In the genomic region with DNA sequence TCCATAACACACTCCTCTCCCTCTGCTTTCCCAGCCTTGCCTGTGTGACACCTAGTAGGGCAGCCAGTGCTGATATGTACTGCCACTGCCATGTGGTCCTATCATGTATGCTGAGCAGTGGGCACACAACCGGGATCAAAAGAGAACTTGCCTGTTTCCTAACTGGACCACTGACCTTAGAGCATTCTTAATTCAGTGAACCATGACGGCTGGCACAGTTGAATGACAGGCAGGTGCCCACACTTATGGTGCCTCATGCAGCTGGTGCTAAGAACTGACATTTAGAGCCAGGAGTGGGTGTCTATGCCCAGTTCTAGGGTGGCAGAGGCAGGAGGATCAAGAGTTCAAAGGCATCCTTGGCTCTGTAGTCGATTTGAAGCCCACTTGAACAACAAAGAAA, we compare ENCODE assay signal across 22 mouse cellular contexts.
"Had no signal": no experiment of that assay in that cellular context is flagged by ENCODE, and none has a peak within 500 bp of the region (broad histone marks: within the 10 kb centered on the region; RNA-seq: fewer than 3 reads in every experiment).

No protein-coding gene starts in this region.

- H3K4me3 ChIP-seq: limb, embryonic 12.5 days; limb, embryonic 15.5 days; liver, embryonic 12.5 days; liver, embryonic 15.5 days; midbrain, embryonic 12.5 days; midbrain, embryonic 15.5 days; neural tube, embryonic 12.5 days; neural tube, embryonic 15.5 days had no signal

- H3K27me3 ChIP-seq: limb, embryonic 12.5 days; limb, embryonic 15.5 days; liver, embryonic 12.5 days; liver, embryonic 15.5 days; midbrain, embryonic 12.5 days; midbrain, embryonic 15.5 days; neural tube, embryonic 12.5 days; neural tube, embryonic 15.5 days had no signal

- DNase-seq: left cerebral cortex, postnatal 4 days; lung, embryonic 14.5 days; right cerebral cortex, adult 18-20 months; right cerebral cortex, postnatal 14 days; right cerebral cortex, postnatal 4 days; thymus, adult 2 months; thymus, postnatal 14 days; thymus, postnatal 4 days had no signal

- H3K4me2 ChIP-seq: limb, embryonic 12.5 days; limb, embryonic 15.5 days; liver, embryonic 12.5 days; liver, embryonic 15.5 days; lung, embryonic 14.5 days; midbrain, embryonic 12.5 days; midbrain, embryonic 15.5 days; neural tube, embryonic 12.5 days; neural tube, embryonic 15.5 days had no signal

- ATAC-seq: hindbrain, postnatal 0 days; inflammation-experienced regulatory T-cells, adult 6 months; intestine, embryonic 16.5 days; liver, embryonic 12.5 days; lung, postnatal 0 days; midbrain, embryonic 15.5 days had no signal

- H3K36me3 ChIP-seq: limb, embryonic 12.5 days; midbrain, embryonic 12.5 days; midbrain, embryonic 15.5 days; neural tube, embryonic 12.5 days; neural tube, embryonic 15.5 days had no signal

- H3K9ac ChIP-seq: limb, embryonic 12.5 days; limb, embryonic 15.5 days; liver, embryonic 12.5 days; liver, embryonic 15.5 days; lung, embryonic 14.5 days; midbrain, embryonic 12.5 days; midbrain, embryonic 15.5 days; neural tube, embryonic 12.5 days; neural tube, embryonic 15.5 days had no signal

- H3K9me3 ChIP-seq: limb, embryonic 12.5 days; limb, embryonic 15.5 days; liver, embryonic 12.5 days; liver, embryonic 15.5 days; midbrain, embryonic 12.5 days; midbrain, embryonic 15.5 days; neural tube, embryonic 12.5 days; neural tube, embryonic 15.5 days had no signal

- H3K27ac ChIP-seq: hindbrain, postnatal 0 days; limb, embryonic 12.5 days; limb, embryonic 15.5 days; liver, embryonic 12.5 days; liver, embryonic 15.5 days; macrophage; midbrain, embryonic 12.5 days; midbrain, embryonic 15.5 days; neural tube, embryonic 12.5 days; neural tube, embryonic 15.5 days; stomach, postnatal 0 days had no signal

- H3K4me1 ChIP-seq: limb, embryonic 12.5 days; limb, embryonic 15.5 days; midbrain, embryonic 12.5 days; midbrain, embryonic 15.5 days; neural tube, embryonic 12.5 days; neural tube, embryonic 15.5 days had no signal
